9 mouse cellular contexts compared by ENCODE assay signal in the genomic region with DNA sequence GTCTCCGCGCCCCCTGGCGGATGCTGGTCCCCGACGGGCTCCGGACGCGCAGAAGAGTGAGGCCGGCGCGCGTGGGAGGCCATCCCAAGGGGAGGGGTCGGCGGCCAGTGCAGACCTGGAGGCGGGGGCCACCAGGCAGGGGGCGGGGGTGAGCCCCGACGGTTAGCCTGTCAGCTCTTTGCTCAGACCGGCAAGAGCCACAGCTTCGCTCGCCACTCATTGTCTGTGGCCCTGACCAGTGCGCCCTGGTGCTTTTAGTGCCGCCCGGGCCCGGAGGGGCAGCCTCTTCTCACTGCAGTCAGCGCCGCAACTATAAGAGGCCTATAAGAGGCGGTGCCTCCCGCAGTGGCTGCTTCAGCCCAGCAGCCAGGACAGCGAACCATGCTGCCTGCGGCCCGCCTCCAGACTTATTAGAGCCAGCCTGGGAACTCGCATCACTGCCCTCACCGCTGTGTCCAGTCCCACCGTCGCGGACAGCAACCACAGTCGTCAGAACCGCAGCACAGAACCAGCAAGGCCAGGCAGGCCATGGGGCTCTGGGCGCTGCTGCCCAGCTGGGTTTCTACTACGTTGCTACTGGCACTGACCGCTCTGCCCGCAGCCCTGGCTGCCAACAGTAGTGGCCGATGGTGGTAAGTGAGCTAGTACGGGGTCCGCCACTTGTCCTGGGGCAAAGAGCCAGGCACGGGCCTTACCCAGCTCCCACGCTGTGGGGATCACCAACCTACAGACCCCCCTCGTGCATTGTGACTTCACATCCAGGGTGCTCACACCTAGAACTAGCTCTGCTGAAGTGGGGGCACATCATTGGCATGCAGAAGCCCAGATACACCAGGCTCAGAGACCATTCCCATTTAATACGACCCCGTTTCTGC. TPM values are rescaled to one million over a fixed set of nuclear protein-coding genes. Genes with fewer than 3 reads are reported as not detected.
A peak's percentile ranks its signal among the peaks of the same experiment; 100 is the strongest.
DNase-seq lines count a peak whose midpoint lies in the region; ATAC-seq and TF ChIP-seq lines count a peak whose summit lies in the region.
"Had no signal": no experiment of that assay in that cellular context is flagged by ENCODE, and none has a peak within 500 bp of the region (broad histone marks: within the 10 kb centered on the region; RNA-seq: fewer than 3 reads in every experiment).

TSS of gene Wnt1 (plus strand) at position 197 of the 875 bp plus-strand sequence.

- TF ChIP-seq POLR2A in bone marrow, adult 2 months (IDR thresholded peaks at IDR 0.05; ENCODE audit: borderline replicate concordance, control insufficient read depth, low read depth, low read length): no peak
- no peak for TF ChIP-seq POLR2A in liver, adult 2 months (IDR thresholded peaks at IDR 0.05; ENCODE audit: extremely low read depth, insufficient read depth, low read length)

- peaks cover 39% of the 10 kb centered on the region for H3K4me1 ChIP-seq in heart, embryonic 10.5 days
- no peaks in the 10 kb centered on the region; the same call in 1 of the 2 replicates for H3K4me1 ChIP-seq in bone marrow, adult 2 months (ENCODE audit: control insufficient read depth, insufficient read depth, low read length)
- peaks cover 49% of the 10 kb centered on the region for H3K4me1 ChIP-seq in hindbrain, embryonic 10.5 days (replicated peaks)
- peaks cover 4% of the 10 kb centered on the region for H3K4me1 ChIP-seq in liver, adult 2 months (ENCODE audit: control insufficient read depth, insufficient read depth, low read length)
- peaks cover 20% of the 10 kb centered on the region; the same call in 1 of the 2 replicates for H3K4me1 ChIP-seq in neural tube, embryonic 11.5 days (ENCODE audit: control insufficient read depth, insufficient read depth, low read length)

- H3K36me3 ChIP-seq in heart, embryonic 10.5 days: no peaks in the 10 kb centered on the region
- no peaks in the 10 kb centered on the region for H3K36me3 ChIP-seq in hindbrain, embryonic 10.5 days
- no peaks in the 10 kb centered on the region for H3K36me3 ChIP-seq in liver, adult 2 months (ENCODE audit: control insufficient read depth, insufficient read depth, low read length)
- no peaks in the 10 kb centered on the region; the same call in 1 of the 2 replicates for H3K36me3 ChIP-seq in neural tube, embryonic 11.5 days (ENCODE audit: control insufficient read depth, insufficient read depth, low read length)

- H3K4me3 ChIP-seq in heart, embryonic 10.5 days: peak within 1 kb of the TSS; percentile 39
- H3K4me3 ChIP-seq in bone marrow, adult 2 months (replicated peaks; ENCODE audit: control insufficient read depth, low read depth, low read length): no peak within 1 kb of the TSS
- H3K4me3 ChIP-seq in hindbrain, embryonic 10.5 days: peak within 1 kb of the TSS; percentile 45
- H3K4me3 ChIP-seq in liver, adult 2 months (ENCODE audit: insufficient read depth, low read depth, low read length): no peak within 1 kb of the TSS
- H3K4me3 ChIP-seq in neural tube, embryonic 11.5 days (ENCODE audit: low read depth, low read length): peak within 1 kb of the TSS; percentile 27

- H3K9ac ChIP-seq in liver, adult 2 months (ENCODE audit: low read depth, low read length): no peak within 1 kb of the TSS
- H3K9ac ChIP-seq in neural tube, embryonic 11.5 days (ENCODE audit: low read length): peak within 1 kb of the TSS; percentile 26; the same call in 1 of the 2 replicates

- H3K27me3 ChIP-seq in heart, embryonic 10.5 days (ENCODE audit: insufficient read depth, poor library complexity, severe bottlenecking): peaks cover 100% of the 10 kb centered on the region
- peaks cover 100% of the 10 kb centered on the region for H3K27me3 ChIP-seq in hindbrain, embryonic 10.5 days (ENCODE audit: insufficient read depth, poor library complexity, severe bottlenecking)
- H3K27me3 ChIP-seq in liver, adult 2 months (ENCODE audit: control insufficient read depth, insufficient read depth, low read length): peaks cover 30% of the 10 kb centered on the region
- H3K27me3 ChIP-seq in neural tube, embryonic 11.5 days (ENCODE audit: control insufficient read depth, insufficient read depth, low read length): peaks cover 77% of the 10 kb centered on the region

- peak; percentile 50; the same call in 1 of the 2 replicates for TF ChIP-seq CTCF in bone marrow, adult 2 months (IDR thresholded peaks at IDR 0.05; ENCODE audit: control insufficient read depth, insufficient read depth, low read length)
- TF ChIP-seq CTCF in liver, adult 2 months (IDR thresholded peaks at IDR 0.05; ENCODE audit: low read depth, low read length): peak; percentile 70; the same call in 1 of the 2 replicates

- 4% methylated on average over 51 of the region's 51 CpGs for WGBS in heart, embryonic 10.5 days
- WGBS in bone marrow, adult 2 months: 7% methylated on average over 51 of the region's 51 CpGs
- WGBS in hindbrain, embryonic 10.5 days: 3% methylated on average over 51 of the region's 51 CpGs
- 6% methylated on average over 51 of the region's 51 CpGs for WGBS in liver, adult 2 months
- 2% methylated on average over 51 of the region's 51 CpGs for WGBS in neural tube, embryonic 11.5 days

- H3K4me2 ChIP-seq in neural tube, embryonic 11.5 days (ENCODE audit: low read depth): peak within 1 kb of the TSS; percentile 25

- no peaks in the 10 kb centered on the region for H3K9me3 ChIP-seq in heart, embryonic 10.5 days
- H3K9me3 ChIP-seq in hindbrain, embryonic 10.5 days: peaks cover 5% of the 10 kb centered on the region; the same call in 1 of the 2 replicates
- no peaks in the 10 kb centered on the region for H3K9me3 ChIP-seq in neural tube, embryonic 11.5 days (ENCODE audit: control insufficient read depth, low read length)

- no peak for DNase-seq in heart, embryonic 10.5 days (ENCODE audit: low spot score)
- no peak for DNase-seq in heart, adult 11 months
- DNase-seq in hindbrain, embryonic 10.5 days (ENCODE audit: low spot score): peak; percentile 70
- DNase-seq in liver, adult 2 months (ENCODE audit: extremely low read depth, low read depth, low spot score): no peak
- peak; percentile 71 for DNase-seq in neural tube, embryonic 11.5 days (ENCODE audit: low spot score)
- no peak for DNase-seq in layer of hippocampus, adult 9-10 months (ENCODE audit: low spot score)
- no peak for DNase-seq in urinary bladder, adult 18-20 months (ENCODE audit: low spot score in 2 of 2)

- H3K27ac ChIP-seq in heart, embryonic 10.5 days: no peak within 1 kb of the TSS
- H3K27ac ChIP-seq in bone marrow, adult 2 months (ENCODE audit: control insufficient read depth, insufficient read depth, low read depth, low read length, poor library complexity): no peak within 1 kb of the TSS
- peak within 1 kb of the TSS; percentile 59 for H3K27ac ChIP-seq in hindbrain, embryonic 10.5 days
- no peak within 1 kb of the TSS for H3K27ac ChIP-seq in liver, adult 2 months (replicated peaks; ENCODE audit: insufficient read depth, low read depth, low read length)
- H3K27ac ChIP-seq in neural tube, embryonic 11.5 days (ENCODE audit: low read depth, low read length): no peak within 1 kb of the TSS

- H3K79me2 ChIP-seq in liver, adult 2 months (ENCODE audit: control insufficient read depth, insufficient read depth, low read length): no peaks in the 10 kb centered on the region

- ATAC-seq in neural tube, embryonic 11.5 days (ENCODE audit: insufficient read depth, low FRiP score, low TSS enrichment): no peak

RNA-seq across cellular contexts. Expression of gene Wnt1, which starts in this region (rescaled TPM):
- polyA plus RNA-seq in heart, embryonic 10.5 days (2016; fragmentation: Nextera tagmentation; extraction: Ambion mirVana): not detected in 2 replicates
- polyA plus RNA-seq in bone marrow, adult 2 months (2011; ENCODE audit: insufficient read depth, insufficient read length, low replicate concordance, missing spikeins): not detected in 2 replicates
- 13.7 and 13.8 TPM in 2 replicates for polyA plus RNA-seq in hindbrain, embryonic 10.5 days (2016; fragmentation: Nextera tagmentation; extraction: Ambion mirVana)
- not detected in 2 replicates for total RNA-seq in liver, adult 2 months (2014; rRNA removed)
- not detected in 2 replicates for polyA plus RNA-seq in liver, adult 2 months (2012; rRNA removed)
- polyA plus RNA-seq in neural tube, embryonic 11.5 days (2014; fragmentation: Nextera tagmentation; extraction: Ambion mirVana): 11.8 and 12.9 TPM in 2 replicates
- total RNA-seq: left cerebral cortex, postnatal 10 days had no signal

Comparison
In these comparisons a context has a peak if more than half of its experiments do, and no peak if none do; other contexts are left out.
1. RNA of gene Wnt1 (polyA plus RNA-seq): 13.7 to 13.8 TPM in hindbrain, embryonic 10.5 days and 11.8 to 12.9 TPM in neural tube, embryonic 11.5 days; not detected in heart, embryonic 10.5 days, not detected in bone marrow, adult 2 months and not detected in liver, adult 2 months; every median in the first group is over 10 times any median in the second.
2. DNase-seq: peak in hindbrain, embryonic 10.5 days (single experiment) and neural tube, embryonic 11.5 days (single experiment); none in heart, embryonic 10.5 days (single experiment), heart, adult 11 months (single experiment), liver, adult 2 months (single experiment), layer of hippocampus, adult 9-10 months (single experiment) and urinary bladder, adult 18-20 months (0 of 2).
3. H3K4me3 ChIP-seq: peak in heart, embryonic 10.5 days (single experiment), hindbrain, embryonic 10.5 days (single experiment) and neural tube, embryonic 11.5 days (single experiment); none in bone marrow, adult 2 months (single experiment) and liver, adult 2 months (single experiment).